Mouse (Mus musculus) thymus, postnatal 4 days (tissue): ENCODE data around the gene Tenm2.

Experiments used
- DNase-seq: peaks from one replicate; pipeline ENCODE4 v3.0.0; 2021

Gene Tenm2

GRCm38 (mm10) chr11:36263840-36264239 is 971.9 kb downstream of the Tenm2 start:
- no peak for DNase-seq

- no peak for DNase-seq
Observed at GRCm38 (mm10) chr11:36257187-36257586, 978.6 kb downstream of the Tenm2 start.

DNA sequence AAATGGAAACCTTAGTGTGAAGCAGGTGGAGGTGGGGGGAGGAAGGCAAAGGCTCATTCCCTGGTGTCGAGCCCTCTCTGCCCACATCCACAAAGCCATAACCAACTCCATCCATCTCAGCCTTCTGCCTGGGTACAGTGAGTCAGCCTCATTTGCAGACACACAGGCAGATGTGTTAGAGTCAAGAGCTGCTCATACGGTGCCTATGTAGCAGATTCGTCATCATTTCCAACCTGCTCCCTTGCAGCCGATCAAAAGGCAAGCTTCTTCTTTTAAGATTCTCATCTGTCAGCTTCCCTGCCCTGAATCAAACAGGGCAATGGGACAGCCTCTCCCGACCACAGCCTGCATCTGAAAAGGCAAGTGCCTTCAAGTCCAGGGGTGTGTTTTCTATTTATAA is 979.0 kb downstream of the Tenm2 start:
- no peak for DNase-seq

GRCm38 (mm10) chr11:36254019-36254418 is 981.7 kb downstream of the Tenm2 start:
- no peak for DNase-seq

- no peak for DNase-seq
Observed at GRCm38 (mm10) chr11:36250111-36250510, 985.7 kb downstream of the Tenm2 start.

- DNase-seq = no peak
Observed at GRCm38 (mm10) chr11:36246152-36246551, 989.6 kb downstream of the Tenm2 start.

- no peak for DNase-seq
Observed at GRCm38 (mm10) chr11:36244491-36244882, 991.3 kb downstream of the Tenm2 start.

- DNase-seq = no peak
Observed at GRCm38 (mm10) chr11:36243747-36244490, 991.8 kb downstream of the Tenm2 start.

DNA sequence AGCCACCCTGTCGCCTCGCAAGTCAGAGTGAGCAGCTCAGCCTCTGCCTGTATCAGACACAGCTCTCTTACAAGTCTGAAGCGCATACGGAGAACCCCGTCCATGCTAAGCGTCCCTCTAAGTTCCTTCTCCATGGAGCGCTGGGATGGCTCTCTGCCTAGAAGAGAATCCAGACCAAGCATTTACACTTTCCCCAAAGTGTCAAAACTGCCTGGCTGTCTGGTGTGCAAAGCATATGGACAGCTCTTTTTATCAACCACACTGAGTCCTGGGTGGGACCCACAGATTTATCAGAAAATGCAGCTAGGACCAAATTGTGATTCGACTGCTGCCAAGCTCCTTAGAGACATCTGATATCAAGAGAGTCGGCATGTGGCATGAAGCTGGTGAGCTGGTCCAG is 996.9 kb downstream of the Tenm2 start:
- DNase-seq = no peak

DNA sequence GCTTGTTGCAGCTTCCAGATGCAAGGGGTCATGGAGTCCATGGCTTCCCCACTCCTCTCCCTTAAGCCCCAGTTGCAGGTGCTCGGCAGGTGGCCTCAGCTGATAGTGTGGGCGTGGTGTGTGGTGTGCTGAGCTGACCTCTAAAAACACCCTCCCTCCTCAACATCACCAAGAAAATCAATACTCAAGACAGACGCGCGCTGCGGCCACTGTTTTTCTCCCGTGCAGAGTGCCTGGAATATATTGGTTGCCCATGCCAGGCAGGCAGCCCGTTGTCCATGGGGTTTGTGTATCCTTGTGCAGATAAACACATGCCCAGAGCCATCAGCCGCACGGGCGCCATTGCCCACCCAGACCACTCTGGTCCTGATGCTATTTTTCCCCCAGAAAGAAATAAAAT is 1007.1 kb downstream of the Tenm2 start:
- no peak for DNase-seq

GRCm38 (mm10) chr11:36228196-36228595 is 1007.6 kb downstream of the Tenm2 start:
- no peak for DNase-seq

GRCm38 (mm10) chr11:36226061-36226460 is 1009.7 kb downstream of the Tenm2 start:
- no peak for DNase-seq

DNA sequence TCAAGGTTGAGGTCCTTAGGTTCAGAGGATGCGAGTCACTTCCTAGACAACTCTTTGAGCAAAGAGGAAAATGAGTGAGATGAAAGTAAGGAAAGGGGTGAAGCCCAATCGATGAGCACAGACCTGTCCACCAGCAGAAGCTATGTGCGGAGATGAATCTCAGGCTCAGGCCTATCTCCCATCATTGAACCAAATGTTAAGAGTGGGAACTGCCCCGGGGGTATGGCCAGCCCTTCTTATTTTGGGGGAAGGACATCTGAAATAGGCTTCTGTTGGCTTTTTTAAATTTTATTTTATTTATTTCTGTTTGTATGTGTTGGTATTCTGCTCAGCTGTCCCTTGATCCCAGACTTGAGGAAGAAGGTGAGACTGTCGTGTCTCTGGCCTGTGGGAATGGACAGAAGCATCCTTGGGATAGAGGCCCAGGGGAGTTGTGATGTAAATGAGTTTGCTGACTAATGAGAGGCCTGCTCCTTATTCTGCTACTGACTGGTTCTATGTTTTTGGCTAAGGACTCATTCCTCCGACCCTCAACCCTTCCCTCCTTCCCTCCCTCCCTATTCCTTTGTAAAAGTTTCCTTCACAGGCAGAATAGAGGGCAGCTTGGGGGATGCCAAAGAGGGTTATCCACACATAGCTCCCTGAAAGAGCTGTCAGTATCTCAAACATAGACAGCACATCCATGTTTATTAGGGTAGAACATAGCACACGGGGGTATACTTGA is 1011.9 kb downstream of the Tenm2 start:
- DNase-seq = no peak

DNA sequence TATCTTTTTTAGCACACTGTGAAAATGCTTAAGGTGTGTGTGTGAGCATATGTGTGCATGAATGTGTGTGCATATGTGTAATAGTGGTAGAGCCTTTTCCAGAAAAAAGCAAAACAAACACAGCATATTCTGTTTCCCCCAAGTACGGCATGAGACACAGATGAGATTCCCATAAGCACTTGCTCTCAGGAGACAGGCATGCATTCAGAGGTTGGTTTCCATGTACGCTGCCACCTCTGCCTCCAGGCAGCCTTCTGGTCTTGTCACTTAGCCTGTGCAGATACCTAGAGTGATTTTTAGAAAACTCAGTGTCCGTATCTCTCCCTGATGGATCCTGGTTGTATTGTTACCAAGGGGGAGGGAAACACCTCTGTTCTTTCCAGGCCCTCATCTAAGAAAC is 1013.7 kb downstream of the Tenm2 start:
- DNase-seq = no peak

- DNase-seq = peak; percentile 50
Observed at GRCm38 (mm10) chr11:36221271-36221975, 1014.3 kb downstream of the Tenm2 start.

DNA sequence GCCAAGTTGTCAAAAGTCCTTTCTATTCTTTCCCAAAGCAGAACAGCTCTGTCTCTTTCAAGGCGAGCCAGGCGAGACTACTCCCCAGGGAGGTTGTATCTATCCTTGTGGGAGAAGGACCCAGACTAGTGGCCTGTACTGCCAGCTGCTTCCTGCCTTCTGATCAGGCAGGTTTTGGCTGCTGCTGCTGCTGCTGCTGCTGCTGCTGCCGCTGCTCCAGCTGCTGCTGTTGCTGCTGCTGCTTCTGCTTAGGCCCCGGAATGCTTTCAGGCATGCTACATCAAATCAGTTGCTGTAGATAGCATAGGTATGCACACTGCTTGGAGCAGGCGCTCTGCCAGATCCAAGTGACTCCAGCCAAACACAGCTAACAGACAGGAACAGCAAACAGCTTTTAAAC is 1015.1 kb downstream of the Tenm2 start:
- DNase-seq = no peak

GRCm38 (mm10) chr11:36219586-36219985 is 1016.2 kb downstream of the Tenm2 start:
- DNase-seq = no peak

DNA sequence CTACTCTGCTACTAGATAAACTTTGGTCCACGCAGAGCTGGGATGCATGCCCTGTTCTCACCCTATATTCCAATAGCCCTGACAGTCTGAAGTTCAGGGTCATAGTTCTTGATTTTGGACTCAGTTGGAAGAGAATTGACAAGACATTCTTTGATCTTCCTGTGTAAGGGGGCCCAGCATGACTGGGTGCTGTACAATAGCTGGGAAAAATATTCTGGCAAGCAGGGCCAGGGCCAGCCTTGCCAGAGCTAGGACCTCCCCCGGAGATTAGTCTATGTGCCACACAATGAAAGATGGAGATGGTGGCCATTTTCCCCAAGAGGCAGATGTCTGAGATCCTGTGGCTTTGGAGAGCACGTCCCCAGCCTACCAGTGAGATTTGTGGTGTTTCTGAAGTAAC is 1021.2 kb downstream of the Tenm2 start:
- no peak for DNase-seq

DNA sequence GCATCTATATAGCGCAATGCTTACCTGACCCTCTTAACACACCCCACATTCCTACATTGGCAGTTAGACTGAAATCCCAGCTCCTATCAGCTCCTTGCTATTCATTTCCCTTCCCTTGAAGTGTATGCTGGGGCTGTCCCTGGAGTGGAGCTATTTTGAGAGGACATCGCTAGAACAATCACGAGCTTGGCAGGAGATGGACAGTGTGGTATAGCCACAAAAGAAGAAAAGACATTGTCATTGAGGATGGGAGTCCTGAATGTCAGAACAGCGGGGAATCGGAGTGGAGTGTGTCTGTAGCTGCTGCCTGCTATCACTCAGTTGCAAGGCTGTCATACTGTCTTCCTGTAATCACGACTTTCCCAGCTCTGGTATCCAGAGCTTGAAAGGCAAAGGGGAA is 1031.4 kb downstream of the Tenm2 start:
- no peak for DNase-seq

DNA sequence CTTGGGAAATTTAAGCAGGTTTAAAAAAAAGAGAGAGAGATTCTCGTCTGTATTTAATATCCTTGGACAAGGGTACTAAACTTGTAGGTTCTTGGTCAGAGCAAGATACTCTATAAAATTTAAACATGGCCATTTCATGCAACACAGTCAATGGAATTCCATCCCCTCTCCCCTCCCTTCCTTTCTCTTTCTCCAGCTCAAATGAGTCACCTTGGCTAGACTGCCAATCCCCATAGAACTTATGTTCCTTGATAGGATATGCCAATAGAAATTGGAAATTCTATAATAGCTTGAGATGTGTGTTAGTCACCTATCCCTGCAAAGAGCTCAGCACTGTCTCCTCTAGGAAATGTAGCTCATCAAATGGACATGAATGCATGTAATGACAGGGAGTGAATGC is 1031.9 kb downstream of the Tenm2 start:
- DNase-seq = no peak

DNA sequence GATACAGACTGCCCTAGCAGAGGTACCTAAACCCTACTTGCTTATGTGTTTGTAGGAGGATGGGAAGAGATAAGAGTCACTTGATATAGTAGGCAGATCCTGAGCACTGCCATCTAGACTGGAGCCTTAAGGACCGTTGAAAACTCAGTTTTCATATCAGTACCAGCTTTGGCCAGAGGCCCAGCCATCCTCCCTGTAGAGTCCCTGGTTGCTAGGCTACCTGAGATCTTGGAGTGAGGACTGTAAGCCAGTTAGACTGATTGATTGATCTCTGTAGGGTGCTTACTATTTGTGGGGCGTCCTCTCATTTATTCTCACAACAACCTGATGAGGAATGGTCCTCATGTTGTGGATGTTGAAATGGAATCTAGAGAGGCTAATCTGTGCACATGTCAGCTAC is 1041.4 kb downstream of the Tenm2 start:
- no peak for DNase-seq

DNA sequence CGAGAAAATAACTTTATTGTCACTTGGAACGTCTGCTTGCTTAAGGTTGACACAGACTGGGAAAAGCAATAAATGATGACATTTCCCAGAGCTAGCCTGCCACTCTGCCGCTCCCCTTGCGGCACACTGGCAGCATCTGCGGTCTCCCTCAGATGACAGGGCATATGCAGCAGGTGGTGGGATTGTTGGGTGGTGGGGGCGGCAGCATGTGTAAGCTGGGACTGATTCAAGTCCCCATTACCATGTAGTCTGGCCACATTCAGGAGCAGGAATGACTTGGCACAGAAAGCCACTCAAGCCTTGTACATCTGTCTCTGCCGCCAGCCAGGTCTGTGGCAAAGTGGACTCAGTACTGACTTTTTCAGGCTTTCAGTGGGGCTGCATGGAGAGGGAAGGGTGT is 1059.7 kb downstream of the Tenm2 start:
- DNase-seq = no peak

- no peak for DNase-seq
Observed at GRCm38 (mm10) chr11:36173076-36173690, 1062.6 kb downstream of the Tenm2 start.

DNA sequence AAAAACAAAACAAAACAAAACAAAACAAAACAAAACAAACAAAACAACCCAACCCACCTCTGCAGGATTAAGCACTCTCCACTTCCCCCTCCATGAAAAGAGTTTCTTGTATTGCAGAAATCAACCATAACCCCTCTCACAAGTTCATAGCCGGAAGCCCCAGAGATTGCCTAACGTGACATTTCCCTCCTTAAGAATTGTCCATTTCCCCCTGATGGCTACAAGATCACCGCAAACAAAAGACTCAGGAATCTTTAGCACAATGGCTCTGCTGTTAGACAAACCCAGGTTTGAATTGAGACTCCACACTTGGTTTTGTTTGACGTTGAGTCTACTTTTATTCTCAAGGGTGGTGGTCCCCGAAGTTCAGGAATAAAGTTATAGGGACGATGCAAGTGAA is 1063.2 kb downstream of the Tenm2 start:
- DNase-seq = no peak
